Mouse (Mus musculus): Measurements from ENCODE around the gene Lmod2.

DNA sequence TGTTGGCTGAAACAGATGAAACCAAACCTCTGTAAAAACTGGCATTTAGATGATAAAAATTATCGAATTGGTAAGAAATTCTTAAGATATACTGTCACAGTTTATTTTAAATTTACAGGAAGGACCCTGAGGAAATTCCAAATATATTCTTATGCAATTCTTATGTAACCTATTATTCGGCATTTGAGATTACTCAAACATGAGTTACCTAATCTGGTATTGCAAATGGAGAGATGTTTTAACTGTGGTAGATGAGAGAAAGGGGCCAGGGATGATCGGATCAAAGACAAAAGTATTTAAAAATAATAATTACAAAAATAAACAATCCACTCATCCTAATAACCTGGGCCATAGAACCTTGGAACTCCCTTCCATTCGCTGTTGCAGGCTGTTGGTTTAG, 12.8 kb downstream of the Lmod2 start:
- TF ChIP-seq CTCF (IDR thresholded peaks at IDR 0.05; ENCODE audit: extremely low read depth, insufficient read depth, low read length) = no peak
- no peak for TF ChIP-seq POLR2A (IDR thresholded peaks at IDR 0.05; ENCODE audit: extremely low read depth, insufficient read depth, low read length)

All from cortical plate, adult 2 months (tissue).